8 mouse cellular contexts compared by ENCODE assay signal in genomic region chr4:82505121-82506031, GRCm38 (mm10).
DNase-seq lines count a peak whose midpoint lies in the region; ATAC-seq and TF ChIP-seq lines count a peak whose summit lies in the region.

No protein-coding gene starts in this region.

- no peak for TF ChIP-seq EP300 in stomach, postnatal 0 days (optimal IDR thresholded peaks at IDR 0.05)

- intact Hi-C loops in gastrocnemius, postnatal 14 days (cut with DNase I; ENCODE audit: low total_unique reads): loop anchor here (5.0 kb wide), 1 partner anchor 37 kb away; no protein-coding TSS in a partner anchor
- intact Hi-C loops in left cerebral cortex, postnatal 4 days (cut with DNase I): loop anchor here (2.0 to 10.0 kb wide), 3 partner anchors 109 to 941 kb away; no protein-coding TSS in a partner anchor

- no peak for TF ChIP-seq CTCF in stomach, postnatal 0 days (IDR thresholded peaks at IDR 0.05; ENCODE audit: low read depth)

- H3K4me2 ChIP-seq in intestine, embryonic 14.5 days (ENCODE audit: low read length): peak overlapping the region; percentile 91
- peak overlapping the region; percentile 94 for H3K4me2 ChIP-seq in midbrain, embryonic 12.5 days (replicated peaks)
- H3K4me2 ChIP-seq in stomach, postnatal 0 days (replicated peaks; ENCODE audit: low read depth): peak overlapping the region; percentile 93

- no peaks in the 10 kb centered on the region for H3K9me3 ChIP-seq in intestine, embryonic 14.5 days (ENCODE audit: control insufficient read depth, low read length)
- no peaks in the 10 kb centered on the region for H3K9me3 ChIP-seq in midbrain, embryonic 12.5 days
- H3K9me3 ChIP-seq in stomach, postnatal 0 days (ENCODE audit: control insufficient read depth, low read length): no peaks in the 10 kb centered on the region

- H3K9ac ChIP-seq in intestine, embryonic 14.5 days (ENCODE audit: low read length): peak overlapping the region; percentile 90
- H3K9ac ChIP-seq in midbrain, embryonic 12.5 days (replicated peaks): peak overlapping the region; percentile 95
- peak overlapping the region; percentile 98 for H3K9ac ChIP-seq in stomach, postnatal 0 days (ENCODE audit: low read length)

- H3K4me1 ChIP-seq in intestine, embryonic 14.5 days (replicated peaks; ENCODE audit: control insufficient read depth, insufficient read depth, low read length): peaks cover 39% of the 10 kb centered on the region
- peaks cover 42% of the 10 kb centered on the region for H3K4me1 ChIP-seq in midbrain, embryonic 12.5 days
- 0 out of 2 replicates have a peak, but pooled peaks cover 2% of the 10 kb centered on the region for H3K4me1 ChIP-seq in stomach, postnatal 0 days (replicated peaks; ENCODE audit: control insufficient read depth, insufficient read depth)

- H3K27ac ChIP-seq in intestine, embryonic 14.5 days (ENCODE audit: low read depth): peak overlapping the region; percentile 100
- peak overlapping the region; percentile 98 for H3K27ac ChIP-seq in midbrain, embryonic 12.5 days (replicated peaks)
- H3K27ac ChIP-seq in stomach, postnatal 0 days (replicated peaks): peak overlapping the region; percentile 100

- H3K27me3 ChIP-seq in intestine, embryonic 14.5 days (replicated peaks; ENCODE audit: control insufficient read depth, insufficient read depth, low read length): no peaks in the 10 kb centered on the region
- H3K27me3 ChIP-seq in midbrain, embryonic 12.5 days: no peaks in the 10 kb centered on the region; the same call in 1 of the 2 replicates
- H3K27me3 ChIP-seq in stomach, postnatal 0 days (ENCODE audit: control insufficient read depth, insufficient read depth, low read length): no peaks in the 10 kb centered on the region

- WGBS in intestine, embryonic 14.5 days: under 1% methylated on average over 39 of the region's 72 CpGs
- WGBS in midbrain, embryonic 12.5 days: under 1% methylated on average over 59 of the region's 72 CpGs
- 2% methylated on average over 64 of the region's 72 CpGs for WGBS in stomach, postnatal 0 days

- peak overlapping the region; percentile 94 for H3K4me3 ChIP-seq in intestine, embryonic 14.5 days (ENCODE audit: low read depth, low read length)
- peak overlapping the region; percentile 84 for H3K4me3 ChIP-seq in midbrain, embryonic 12.5 days
- H3K4me3 ChIP-seq in stomach, postnatal 0 days (ENCODE audit: low read depth, low read length): peak overlapping the region; percentile 98

- no peaks in the 10 kb centered on the region for H3K36me3 ChIP-seq in intestine, embryonic 14.5 days (ENCODE audit: control insufficient read depth, insufficient read depth, low read length)
- no peaks in the 10 kb centered on the region for H3K36me3 ChIP-seq in midbrain, embryonic 12.5 days
- H3K36me3 ChIP-seq in stomach, postnatal 0 days (ENCODE audit: control insufficient read depth, insufficient read depth, low read length): no peaks in the 10 kb centered on the region

- peak; percentile 63 for ATAC-seq in intestine, embryonic 14.5 days (replicated peaks; ENCODE audit: low FRiP score, low TSS enrichment, low read depth)
- ATAC-seq in midbrain, embryonic 12.5 days (ENCODE audit: low FRiP score, low read depth): peak; percentile 41
- ATAC-seq in stomach, postnatal 0 days (ENCODE audit: low FRiP score, low TSS enrichment): peak; percentile 72
- ATAC-seq in inflammation-experienced regulatory T-cells, adult 6 months: no peak

- DNase-seq in adrenal gland, adult 2 months: peak; percentile 90
- DNase-seq in cerebellum, postnatal 36 days: peak; percentile 69 to 75
- peak; percentile 82 for DNase-seq in gastrocnemius, postnatal 14 days
- peak; percentile 92 for DNase-seq in intestine, embryonic 14.5 days (ENCODE audit: low spot score)
- DNase-seq in left cerebral cortex, postnatal 4 days: peak; percentile 90
- DNase-seq in stomach, postnatal 0 days (ENCODE audit: low spot score): peak; percentile 89
